Mouse (Mus musculus) liver (tissue): Measurements from ENCODE around the gene Slc50a1.

Source experiments
- DNase-seq: peaks from one replicate; pipeline ENCODE4 v3.0.0-alpha.2; 2020; ENCODE audit warnings: mixed read lengths

Gene Slc50a1

DNA sequence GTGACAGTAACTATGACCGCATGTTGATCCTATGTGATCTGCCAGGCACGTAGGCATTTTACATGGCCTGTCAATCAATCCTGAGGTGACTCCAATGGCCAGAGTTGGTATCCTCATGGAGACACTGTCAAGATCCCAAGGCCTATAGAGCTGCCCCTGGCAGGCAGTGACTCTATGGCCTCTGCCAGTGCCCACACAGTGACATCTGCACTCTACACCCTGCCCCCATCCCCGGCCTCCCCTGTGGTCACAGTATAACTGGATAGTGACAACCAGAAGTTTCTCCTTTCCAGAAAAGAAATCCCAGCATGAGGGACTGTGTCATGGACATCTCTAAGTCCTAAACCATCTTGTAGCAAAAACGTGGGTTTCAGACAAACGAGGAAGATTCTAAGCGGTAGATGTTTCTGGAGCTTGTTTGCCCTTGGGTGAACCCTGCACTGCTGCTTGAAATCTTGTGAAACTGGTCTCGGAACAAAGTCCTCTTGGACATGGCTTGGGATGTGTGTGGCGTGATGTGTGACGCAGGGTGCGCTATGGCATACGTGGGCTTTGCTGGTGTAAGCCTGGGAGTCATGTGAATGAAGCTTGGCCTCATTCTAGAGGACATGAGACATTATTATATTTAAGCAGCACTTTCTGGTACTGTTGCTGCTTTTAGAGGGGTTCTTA, 23.0 kb upstream of the Slc50a1 start:
- DNase-seq = no peak

DNA sequence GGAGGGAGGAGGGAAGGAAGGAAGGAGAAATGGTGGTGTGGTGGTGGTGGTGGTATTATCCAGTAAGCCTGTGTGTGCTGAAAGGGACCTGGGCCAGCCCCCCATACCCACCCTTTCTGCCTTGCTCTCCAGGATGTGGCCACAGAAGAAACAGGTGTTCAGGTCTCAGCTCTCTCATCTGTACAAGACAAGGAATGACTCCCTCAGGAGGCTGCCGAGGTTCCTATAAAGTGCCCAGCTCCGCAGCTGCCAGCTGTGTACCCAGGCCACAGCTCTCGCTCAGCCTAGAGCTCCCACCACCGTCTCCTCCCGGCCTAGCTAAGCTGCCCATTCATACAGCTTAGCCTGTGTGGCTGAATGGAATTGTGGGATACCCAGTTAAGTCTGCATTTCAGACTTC, 21.9 kb upstream of the Slc50a1 start:
- no peak for DNase-seq

DNA sequence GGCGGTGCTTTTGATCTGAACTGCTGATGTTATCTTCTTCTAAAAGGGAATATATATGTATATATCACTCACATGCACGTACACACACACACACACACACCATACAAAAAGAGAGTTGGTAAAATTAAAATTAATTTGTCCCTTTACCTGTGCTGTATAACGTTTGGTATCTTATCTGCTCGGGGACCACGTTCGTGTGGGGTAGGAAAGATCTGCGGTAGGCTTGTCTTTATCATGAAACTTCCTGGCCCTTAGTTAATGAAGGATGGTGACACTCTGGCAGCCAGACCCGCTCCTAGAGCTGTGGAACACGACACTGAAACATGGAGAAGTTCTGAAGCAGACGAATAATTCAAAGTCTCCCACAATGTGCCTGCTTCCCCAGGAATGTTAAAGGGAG, 21.5 kb upstream of the Slc50a1 start:
- DNase-seq = no peak

DNA sequence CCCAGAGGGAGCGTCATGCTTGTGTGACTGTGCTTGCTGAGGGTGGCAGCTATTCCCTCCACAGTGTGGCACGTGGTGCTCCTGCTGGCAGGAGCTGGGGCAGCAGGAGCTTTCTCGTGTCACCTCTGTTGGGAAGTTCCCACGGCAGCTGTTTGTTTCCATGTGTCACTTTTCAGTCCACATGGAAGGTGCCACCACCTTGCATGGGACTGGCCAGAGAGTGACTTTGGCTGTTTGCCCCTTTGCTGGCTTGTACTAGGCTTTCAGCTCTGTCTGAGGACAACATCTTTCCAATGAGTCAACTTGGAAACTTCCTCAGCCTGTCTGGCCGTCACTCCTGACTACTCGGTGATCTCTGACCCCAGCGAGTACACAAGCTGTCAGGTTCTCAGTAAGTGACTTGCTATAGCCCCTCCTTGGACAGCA, 18.1 kb upstream of the Slc50a1 start:
- no peak for DNase-seq

DNA sequence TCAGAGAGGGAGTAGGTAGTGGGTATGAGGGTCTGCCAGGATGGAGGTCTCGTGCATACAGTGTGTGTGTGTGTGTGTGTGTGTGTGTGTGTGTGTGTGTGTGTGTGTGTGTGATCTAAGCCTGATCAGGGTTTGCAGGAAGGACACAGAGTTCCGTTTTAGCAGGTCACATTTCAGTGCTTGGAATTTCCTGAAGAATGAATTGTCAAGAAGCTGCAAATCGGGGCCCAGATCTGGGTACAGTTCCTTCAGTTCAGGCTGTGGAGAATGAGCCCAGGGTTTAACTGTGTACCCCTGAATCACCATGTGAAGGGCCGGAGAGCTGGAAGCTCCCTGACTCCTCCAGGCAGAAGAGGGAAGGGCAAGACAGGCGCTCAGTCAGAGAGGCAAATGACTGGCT, 16.9 kb upstream of the Slc50a1 start:
- no peak for DNase-seq

DNA sequence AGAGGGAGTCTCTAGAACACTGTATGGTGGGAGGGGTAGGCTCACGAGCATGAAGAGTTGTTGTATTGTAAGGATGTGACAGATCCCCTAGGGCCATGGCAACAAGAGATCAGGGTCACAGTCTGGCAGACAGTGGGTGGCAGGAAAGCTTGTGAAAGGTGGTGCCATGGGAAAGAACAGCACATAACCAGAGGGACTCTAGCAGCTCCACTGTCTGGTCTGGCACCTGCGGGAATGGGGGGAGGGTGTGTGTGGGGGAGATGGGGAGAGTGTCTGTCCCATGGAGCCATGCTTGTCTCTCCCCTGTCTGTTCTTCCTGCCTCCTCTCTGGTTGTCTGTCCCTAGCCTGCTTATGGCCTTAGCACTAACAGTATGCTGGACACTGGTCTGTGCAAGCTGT, 15.2 kb upstream of the Slc50a1 start:
- no peak for DNase-seq

DNA sequence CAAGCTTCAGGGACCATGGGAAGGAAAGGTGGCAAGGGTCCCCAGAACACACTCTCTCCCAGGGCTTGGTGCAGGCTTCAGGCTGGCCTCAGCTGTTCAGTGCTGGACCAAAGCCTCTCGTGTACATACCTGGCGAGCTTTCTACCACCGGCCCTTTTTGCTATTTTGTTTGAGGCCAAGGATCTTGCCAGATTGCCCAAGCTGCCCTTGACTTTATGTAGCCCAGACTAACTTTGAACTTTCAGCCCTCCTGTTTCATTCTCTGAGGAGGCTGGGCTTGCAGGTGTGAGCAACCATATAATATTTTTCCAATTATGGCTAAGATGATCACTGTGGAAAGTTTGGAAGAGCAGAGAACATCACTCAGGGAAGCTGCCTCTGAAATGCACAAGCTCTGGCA, 13.9 kb upstream of the Slc50a1 start:
- no peak for DNase-seq

DNA sequence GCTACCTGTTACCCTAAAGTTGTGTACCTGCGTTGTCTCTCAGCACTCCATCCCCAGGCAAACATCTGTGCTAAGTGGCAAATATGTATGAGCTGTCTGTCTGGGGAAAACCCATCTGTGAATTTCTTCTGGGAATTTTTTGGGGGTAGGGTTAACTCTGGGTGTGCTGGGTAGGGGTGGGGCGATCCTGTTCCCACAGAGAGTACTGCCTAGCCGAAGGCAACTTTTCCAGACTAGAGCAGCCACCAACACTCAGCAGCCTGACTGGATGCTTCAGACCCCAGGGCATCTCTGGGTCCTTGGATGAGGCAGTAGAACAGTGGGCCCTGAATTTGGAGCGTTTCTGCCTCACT, 11.9 kb upstream of the Slc50a1 start:
- no peak for DNase-seq

DNA sequence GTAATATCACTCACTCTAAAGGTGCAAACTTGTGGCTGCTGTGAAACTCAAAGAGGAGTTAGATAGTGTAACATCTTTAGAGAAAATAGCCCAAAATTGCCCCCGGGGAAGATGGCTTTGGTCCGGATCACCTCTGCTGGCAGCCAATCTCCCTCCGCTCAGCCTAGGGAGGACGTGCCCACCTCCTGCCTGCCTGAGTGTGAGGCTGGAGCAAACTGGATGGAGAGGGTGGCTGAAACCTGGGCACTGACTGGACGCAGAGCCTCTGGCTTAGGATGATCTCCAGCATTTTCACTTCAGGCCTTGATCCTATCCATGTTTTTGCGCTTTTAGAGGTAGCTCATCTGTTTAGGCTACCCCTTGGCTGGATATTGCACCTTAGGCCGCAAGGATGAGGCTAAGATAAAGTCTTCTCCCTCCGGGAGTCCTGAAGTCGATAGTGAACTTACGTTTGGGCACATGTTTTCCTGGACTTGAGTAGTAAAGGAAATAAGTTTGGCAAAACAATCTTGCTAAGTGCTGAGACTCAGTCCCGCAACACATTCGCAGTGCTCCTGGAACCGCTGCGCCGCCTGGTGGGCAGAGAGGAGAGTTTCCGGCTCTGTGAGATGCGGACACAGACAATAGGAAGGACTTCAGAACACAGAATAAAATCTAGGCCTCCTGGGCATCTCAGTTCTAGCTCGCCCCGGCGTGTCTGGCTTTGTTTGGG, 11.4 kb upstream of the Slc50a1 start:
- peak; percentile 76 for DNase-seq

DNA sequence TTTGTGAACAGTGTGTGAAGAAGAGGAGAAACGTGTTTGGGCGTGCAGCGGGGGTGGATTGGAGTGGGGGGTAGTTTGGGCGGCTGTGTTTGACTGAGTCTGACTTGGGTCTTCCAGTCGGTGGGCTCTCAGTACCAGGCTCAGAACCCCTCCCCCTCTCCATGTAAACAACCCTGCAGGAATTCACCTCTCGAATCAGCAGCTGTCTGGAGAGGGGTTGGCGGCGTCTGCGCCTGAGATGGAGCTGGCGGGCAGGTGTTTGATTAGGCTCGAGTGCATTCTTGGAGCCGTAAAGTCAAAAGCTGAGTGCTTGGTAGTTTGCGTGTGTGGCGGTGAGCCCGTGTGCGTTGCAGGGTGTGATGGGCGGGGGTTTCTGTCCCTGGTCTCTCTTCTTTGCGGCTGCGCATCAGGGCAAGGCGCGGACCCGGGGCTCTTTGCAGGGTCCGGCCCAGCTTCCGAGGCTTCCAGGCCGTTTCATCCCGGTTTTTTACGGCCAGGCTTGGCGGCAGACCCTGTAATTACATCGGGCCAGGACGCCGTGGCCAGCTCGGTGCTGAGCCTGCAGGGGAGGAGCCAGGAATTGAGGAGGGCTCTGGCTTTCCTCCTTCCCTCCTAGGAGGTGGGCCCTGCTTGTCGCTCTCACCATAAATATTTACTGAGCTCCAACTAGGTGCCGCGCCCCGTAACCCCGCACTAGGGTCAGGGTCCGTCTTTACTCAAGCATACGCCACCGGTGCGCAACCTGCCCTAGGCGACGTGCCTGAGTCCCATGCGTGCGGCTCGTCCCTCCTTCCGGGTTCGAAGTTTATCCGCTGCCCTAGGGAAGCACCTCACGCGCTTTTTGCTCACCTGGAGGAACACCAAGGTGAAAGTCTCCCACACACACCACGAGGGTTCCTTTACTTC, 10.5 kb upstream of the Slc50a1 start, which contains the start of gene Efna1:
Gene Efna1, minus strand, starts transcription at position 537 of the 906 bp plus-strand sequence.
- peak; percentile 36 for DNase-seq

DNA sequence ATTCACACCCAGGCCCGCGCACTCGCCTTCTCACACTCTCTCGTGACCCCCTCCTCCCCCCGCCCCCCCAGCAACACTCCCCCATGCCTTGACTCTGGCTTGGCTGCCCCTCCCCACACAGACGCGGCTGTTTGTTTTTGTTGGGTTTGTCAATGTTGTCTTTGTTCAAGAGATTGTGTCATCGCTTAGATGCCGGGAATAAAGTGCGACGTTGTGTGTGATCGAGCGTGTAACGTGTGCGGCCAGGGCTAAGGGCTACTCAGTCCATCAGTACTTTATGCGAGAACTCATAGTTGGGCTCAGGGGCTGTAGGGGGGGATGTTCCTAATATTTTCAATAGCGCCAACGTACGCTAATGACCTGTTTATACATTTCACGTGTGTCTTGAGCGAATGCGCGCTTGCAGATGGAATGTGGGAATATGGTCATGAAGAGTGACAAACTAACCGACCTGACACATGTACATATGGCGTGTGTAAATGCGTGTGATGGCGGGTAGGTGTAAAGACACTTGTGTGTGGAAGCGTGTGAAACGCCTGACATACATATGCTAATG, 9.8 kb upstream of the Slc50a1 start:
- no peak for DNase-seq

DNA sequence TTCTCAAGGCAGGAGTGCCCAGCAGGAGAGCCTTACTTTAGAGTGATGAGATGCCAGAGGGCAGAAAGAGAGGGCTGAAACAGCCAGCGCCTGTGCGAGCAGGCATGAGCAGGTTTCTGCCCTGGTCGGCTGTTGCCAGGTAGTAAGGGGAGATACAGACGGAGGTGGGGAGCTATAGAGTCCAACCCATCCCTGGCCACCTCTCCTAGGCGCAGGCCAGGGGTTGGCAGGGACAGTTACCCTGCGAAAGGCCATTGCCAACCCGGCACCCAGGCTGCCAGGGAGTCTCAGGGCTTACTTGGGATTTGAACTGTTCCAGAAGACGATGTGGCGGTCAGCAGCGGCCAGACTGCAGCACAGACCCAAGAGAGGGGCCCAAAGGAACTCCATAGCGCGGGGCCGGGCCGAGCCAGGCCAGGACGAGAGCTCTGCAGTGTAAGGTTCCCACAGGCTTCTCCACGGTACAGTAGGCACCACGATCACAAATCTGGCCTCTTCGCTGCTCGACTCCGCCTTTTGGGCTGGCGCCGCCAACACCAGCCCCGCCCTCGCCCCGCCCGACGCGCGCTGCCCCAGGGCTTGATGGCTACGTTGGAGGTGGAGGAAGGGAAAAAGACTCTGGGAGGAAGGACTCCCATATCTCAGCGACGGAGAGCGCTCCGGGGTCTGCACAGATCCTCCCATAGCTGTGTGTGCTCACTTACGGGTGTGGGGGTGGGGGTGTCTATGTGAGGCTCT, 9.0 kb upstream of the Slc50a1 start:
- DNase-seq = peak; percentile 73

DNA sequence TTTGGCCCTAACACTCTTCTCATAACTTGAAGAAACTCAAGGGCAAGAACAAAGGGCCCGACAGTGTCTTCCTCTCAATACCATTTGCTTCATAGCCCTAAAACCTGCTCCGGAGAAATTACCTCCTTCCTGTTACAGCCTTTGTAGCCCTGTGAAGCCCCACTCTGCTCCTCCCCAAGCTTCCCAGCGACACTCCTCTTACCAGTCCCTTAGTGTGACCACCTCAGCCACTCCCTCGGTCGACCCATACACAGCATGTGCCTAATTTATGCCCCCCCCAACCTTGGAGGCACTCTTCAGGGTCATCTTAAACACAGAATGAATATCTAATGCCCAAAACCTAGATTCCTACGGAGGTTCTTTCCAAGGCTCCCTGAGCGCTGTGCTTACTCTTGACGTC, 8.3 kb upstream of the Slc50a1 start:
- no peak for DNase-seq

DNA sequence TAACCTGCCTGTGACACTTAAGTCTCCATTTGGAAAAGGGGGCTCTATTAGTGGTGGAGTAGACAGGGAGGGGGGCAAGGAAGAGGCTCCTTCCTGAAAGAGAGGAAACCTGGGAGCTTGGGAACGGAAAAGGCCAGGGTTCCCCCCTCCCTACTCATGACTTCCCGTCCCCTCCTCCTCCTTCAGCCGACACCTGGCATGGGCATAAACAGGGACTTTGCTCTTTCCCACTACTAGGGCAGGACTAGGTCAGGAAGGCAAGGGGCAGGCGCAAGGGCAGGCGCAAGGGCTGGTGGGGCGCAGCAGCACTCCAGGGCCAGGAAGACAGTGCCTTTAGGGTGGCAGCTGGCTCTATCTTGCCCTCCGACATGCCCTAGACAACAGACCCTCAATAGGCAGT, 7.7 kb upstream of the Slc50a1 start:
- DNase-seq = peak; percentile 18

DNA sequence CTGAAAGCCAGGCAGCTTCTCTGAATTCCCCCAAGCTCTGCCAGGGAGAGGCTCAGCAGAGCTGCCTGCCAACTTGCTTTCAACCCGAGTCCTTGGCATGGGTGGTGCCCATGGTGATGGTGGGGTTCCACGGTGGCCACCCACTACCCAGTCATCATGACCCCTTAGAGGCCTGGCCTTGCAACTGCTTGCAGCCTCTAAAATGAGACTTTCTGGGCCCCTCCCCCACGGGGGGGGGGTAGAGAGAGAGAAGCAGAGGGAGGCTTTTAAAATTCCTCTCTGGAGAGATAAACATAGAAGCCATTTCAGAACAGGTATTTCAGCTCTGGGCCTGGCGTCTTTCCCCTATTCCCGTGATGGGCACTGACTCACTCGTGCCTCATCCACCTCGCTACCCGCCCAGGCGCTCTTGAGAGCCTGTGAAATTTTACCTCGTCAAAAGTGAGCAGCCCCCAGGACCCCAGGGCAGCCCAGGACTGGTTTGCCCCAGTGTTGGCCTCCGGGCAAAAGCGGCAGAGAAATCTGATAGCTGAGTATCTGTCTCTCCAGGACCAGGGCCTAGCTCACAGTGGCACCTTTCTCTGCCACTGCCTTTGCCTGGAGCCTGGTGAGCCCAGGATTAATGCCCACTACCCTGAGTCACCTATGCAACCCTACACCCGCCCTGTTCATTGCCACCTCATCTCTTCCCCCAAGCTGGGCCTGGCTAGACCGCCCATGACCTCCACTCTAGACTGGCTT, 7.1 kb upstream of the Slc50a1 start:
- DNase-seq = no peak

DNA sequence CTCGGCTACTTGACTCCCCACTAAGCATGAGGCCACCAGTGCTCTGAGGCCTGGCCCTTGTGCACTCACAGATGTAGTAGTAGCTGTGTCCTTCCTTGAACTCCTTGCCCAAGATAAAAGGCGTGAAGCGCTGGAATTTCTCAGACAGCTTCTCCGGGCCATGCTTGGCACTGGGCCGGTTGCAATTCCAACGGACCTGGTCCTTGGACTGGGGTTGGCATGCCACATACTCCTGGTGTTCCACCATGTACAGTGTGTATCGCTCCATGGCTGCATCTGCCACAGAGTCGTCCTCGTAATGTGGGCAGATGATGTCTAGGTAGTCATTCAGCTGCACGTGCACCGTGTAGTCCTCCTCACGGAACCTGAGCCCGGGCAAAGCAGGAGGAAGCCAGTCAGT, 5.7 kb upstream of the Slc50a1 start:
- DNase-seq = no peak

DNA sequence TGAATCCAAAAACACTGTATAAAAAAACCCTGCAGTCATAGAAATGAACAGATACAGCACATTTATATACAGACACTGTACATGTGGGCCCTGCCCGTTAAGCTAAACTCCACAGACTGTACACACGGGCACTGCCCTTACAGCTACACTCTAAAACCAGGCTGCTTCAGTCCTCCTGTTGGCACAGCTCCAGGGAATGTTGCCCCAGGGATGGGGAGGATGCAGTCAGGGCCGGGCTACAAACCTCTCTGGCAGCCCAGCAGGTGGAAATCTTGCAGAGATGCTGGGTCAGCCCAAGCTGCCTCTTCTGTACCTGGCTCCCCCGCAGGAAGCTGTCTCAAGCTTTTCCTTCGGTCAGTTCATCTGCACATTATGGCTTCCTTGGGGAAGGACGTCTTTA, 1.4 kb upstream of the Slc50a1 start:
- no peak for DNase-seq

DNA sequence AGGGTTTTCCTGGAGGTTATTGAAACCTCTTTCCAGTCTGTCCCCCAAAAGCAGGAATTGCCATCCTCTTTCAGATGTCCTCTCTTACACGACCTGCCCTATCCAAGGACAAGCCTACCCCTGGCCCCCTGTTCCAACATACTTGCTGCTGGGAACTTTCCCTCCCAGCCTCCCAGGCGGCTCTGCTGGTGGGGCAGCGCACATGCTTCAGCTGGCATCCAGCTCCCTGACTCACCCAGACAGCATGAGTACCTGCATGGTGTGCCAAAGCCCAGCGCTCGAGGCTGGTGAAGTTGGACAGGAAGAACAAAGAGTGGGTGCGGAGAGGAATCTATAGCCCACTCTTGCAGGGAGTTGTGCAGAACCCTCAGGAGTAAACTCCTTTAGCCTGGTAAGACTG, 521 bp upstream of the Slc50a1 start:
- no peak for DNase-seq

DNA sequence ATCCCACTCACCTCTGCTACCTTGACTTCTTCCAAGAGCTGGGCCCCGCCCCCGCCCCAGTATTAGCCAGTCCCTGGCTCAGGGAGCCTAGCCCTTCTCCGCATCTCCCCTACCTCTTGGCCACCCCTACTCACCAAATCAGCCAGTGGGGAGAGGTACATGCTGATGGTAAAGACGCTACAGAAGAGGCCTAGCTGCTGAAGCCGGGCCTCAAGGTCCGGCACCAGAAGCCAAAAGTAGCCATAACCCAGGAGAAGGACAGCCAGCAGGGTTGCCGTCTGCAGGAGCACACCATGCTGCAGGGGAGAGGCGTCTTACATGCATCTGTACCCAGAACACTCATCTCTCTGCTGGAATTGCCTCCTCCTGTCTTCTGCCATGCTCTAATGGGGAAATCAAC, 1.5 kb downstream of the Slc50a1 start:
- no peak for DNase-seq

DNA sequence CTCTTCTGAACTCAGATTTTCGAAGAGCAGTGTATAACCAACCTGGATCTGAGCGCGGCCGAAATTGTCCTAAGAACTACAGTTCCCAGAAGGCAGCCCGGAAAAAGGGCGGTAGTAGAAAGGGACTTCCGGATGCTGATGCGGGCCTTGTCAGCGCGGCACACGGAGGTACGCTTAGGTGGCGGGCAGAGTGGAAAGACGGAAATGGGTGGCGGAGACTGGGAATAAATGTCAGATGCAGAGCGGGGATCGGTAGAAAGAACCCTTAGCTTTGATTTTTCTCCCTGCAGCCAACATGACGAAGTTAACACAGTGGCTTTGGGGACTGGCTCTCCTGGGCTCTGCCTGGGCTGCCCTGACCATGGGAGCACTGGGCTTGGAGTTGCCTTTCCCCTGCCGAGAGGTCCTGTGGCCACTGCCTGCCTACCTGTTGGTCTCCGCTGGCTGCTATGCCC, 3.9 kb downstream of the Slc50a1 start:
- DNase-seq = peak; percentile 79

DNA sequence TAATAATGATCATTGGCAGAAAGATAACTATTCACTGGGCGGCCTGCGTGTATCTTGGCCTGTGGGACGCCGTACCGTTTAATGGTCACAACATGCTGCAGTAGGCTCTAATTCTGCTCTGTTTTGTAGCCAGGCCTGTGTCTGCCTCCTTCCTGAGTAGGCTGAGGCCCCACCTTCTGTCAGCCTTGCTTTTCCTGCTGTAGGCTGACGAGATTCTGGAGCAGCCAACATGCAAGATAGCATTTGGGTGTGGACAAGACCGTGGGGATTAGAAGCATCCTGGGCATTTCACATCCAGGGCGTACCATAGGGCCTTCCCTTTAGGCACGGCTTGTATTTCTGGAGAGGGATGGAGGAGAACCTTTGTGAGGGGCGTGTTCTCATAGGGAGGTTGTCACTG, 8.0 kb downstream of the Slc50a1 start:
- no peak for DNase-seq

DNA sequence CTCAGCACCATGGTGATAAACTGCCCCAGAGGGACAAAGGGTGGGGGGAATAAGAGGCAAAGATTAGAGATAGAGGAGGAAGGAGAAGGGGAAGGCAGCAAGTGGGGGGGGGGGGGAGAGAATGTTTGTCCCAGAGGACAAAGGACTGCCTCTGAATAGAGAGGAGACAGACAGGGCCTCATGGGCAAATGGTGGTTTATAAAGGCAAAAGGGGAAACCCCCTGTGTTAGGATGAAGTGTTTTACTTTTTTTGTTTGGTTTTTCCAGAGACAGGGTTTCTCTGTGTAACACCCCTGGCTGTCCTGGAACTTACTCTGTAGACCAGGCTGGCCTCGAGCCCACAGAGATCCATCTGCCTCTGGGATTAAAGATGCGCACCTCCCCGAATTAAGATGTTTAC, 10.2 kb downstream of the Slc50a1 start:
- DNase-seq = no peak
